8 mouse cellular contexts compared by ENCODE assay signal in the genomic region with DNA sequence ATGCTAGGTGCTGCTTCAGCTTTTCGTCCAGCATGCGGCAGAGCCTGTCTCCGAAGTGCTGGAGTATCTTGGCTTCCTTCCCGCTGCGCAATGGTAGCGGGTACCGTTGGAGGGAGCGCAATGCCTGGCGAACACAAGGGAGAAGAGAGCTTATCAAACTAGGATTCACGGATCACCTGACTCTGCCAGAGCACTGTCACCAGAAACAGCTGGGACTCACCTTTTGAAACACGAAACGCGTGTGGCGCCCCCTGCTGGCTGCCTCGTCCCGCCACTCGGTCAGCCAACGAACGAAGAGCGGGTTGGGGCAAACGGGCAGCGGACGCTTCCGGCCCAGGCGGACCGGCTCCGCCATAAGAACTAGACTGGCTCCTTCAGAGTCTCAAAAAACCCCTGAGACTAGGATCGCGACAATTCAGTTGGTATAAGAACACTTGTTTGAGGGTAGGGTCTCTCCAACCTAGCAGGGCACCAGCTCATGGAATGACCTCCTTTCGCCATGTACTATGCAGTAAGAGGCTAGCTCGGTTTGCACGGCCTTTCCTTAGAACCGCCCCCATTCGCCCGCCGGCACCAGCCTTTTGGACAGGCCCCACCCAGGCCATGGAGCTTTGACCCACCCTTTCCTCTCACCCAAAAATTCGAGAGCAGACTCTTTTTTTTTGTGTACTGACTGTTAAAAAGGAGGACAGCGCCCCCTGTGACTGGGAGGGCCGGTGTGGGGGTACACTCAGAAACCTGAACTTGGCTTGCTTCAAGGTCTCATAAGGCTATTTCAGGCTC. TPM values are rescaled to one million over a fixed set of nuclear protein-coding genes. Genes with fewer than 3 reads are reported as not detected.
A peak's percentile ranks its signal among the peaks of the same experiment; 100 is the strongest.
DNase-seq lines count a peak whose midpoint lies in the region; ATAC-seq lines count a peak whose summit lies in the region.

Gene Mus81 (minus strand): TSS at position 635 of the 783 bp plus-strand sequence.

- peak; percentile 96 for DNase-seq in CD4-positive, CD25-positive, alpha-beta regulatory T cell, adult 2 months (ENCODE audit: low read depth, low spot score)
- DNase-seq in brain, embryonic 18.5 days (ENCODE audit: low read depth, low spot score), result peak; percentile 89
- peak; percentile 91 for DNase-seq in fibroblast of lung, adult 2 months (ENCODE audit: low read depth)
- peak; percentile 97 for DNase-seq in kidney, postnatal 14 days
- DNase-seq in liver, embryonic 13.5 days, result peak; percentile 94
- peak; percentile 96 for DNase-seq in neural tube, embryonic 10.5 days (ENCODE audit: extremely low spot score, low spot score)

- no peaks in the 10 kb centered on the region for H3K9me3 ChIP-seq in heart, embryonic 14.5 days (ENCODE audit: control insufficient read depth, low read length)
- H3K9me3 ChIP-seq in liver, embryonic 13.5 days (replicated peaks), result no peaks in the 10 kb centered on the region
- no peaks in the 10 kb centered on the region for H3K9me3 ChIP-seq in stomach, embryonic 16.5 days (replicated peaks; ENCODE audit: control insufficient read depth, low read length)

- H3K9ac ChIP-seq in heart, embryonic 14.5 days (ENCODE audit: low read length), result peak within 1 kb of the TSS; percentile 84
- H3K9ac ChIP-seq in liver, embryonic 13.5 days, result peak within 1 kb of the TSS; percentile 76
- peak within 1 kb of the TSS; percentile 83 for H3K9ac ChIP-seq in stomach, embryonic 16.5 days (ENCODE audit: low read length)

- peak; percentile 80 for ATAC-seq in heart, embryonic 14.5 days (ENCODE audit: insufficient number of reproducible peaks, insufficient read depth, low FRiP score, low read depth)
- ATAC-seq in liver, embryonic 13.5 days (ENCODE audit: low read depth), result peak; percentile 72
- ATAC-seq in stomach, embryonic 16.5 days (ENCODE audit: insufficient read depth, low FRiP score), result peak; percentile 77

- under 1% methylated on average over 39 of the region's 39 CpGs for WGBS in heart, embryonic 14.5 days
- WGBS in liver, embryonic 13.5 days (ENCODE audit: insufficient replicate concordance), result under 1% methylated on average over 39 of the region's 39 CpGs
- under 1% methylated on average over 39 of the region's 39 CpGs for WGBS in stomach, embryonic 16.5 days

- peak within 1 kb of the TSS; percentile 92 for H3K4me2 ChIP-seq in heart, embryonic 14.5 days (ENCODE audit: low read length)
- peak within 1 kb of the TSS; percentile 86 for H3K4me2 ChIP-seq in liver, embryonic 13.5 days
- H3K4me2 ChIP-seq in stomach, embryonic 16.5 days (ENCODE audit: low read depth, low read length), result peak within 1 kb of the TSS; percentile 93

- peak within 1 kb of the TSS; percentile 99 to 100 for H3K27ac ChIP-seq in heart, embryonic 14.5 days (replicated peaks in 1 of 2; ENCODE audit: control insufficient read depth in 1 of 2, insufficient read depth in 1 of 2, low read depth in 2 of 2, low read length in 2 of 2)
- peak within 1 kb of the TSS; percentile 100 for H3K27ac ChIP-seq in liver, embryonic 13.5 days
- H3K27ac ChIP-seq in stomach, embryonic 16.5 days (ENCODE audit: low read length), result peak within 1 kb of the TSS; percentile 100

- no peaks in the 10 kb centered on the region for H3K27me3 ChIP-seq in heart, embryonic 14.5 days (ENCODE audit: control insufficient read depth, insufficient read depth, low read length)
- H3K27me3 ChIP-seq in liver, embryonic 13.5 days, result no peaks in the 10 kb centered on the region
- no peaks in the 10 kb centered on the region for H3K27me3 ChIP-seq in stomach, embryonic 16.5 days (ENCODE audit: control insufficient read depth, insufficient read depth, low read length)

- peak within 1 kb of the TSS; percentile 58 to 70 for H3K4me3 ChIP-seq in heart, embryonic 14.5 days (ENCODE audit: control insufficient read depth in 1 of 2, insufficient read depth in 1 of 2, low read depth in 1 of 2, low read length in 2 of 2)
- H3K4me3 ChIP-seq in liver, embryonic 13.5 days (replicated peaks), result peak within 1 kb of the TSS; percentile 99
- H3K4me3 ChIP-seq in stomach, embryonic 16.5 days (replicated peaks; ENCODE audit: low read length), result peak within 1 kb of the TSS; percentile 63

- H3K4me1 ChIP-seq in heart, embryonic 14.5 days (ENCODE audit: control insufficient read depth in 2 of 2, insufficient read depth in 2 of 2, low read length in 2 of 2), result peaks cover 11 to 24% of the 10 kb centered on the region in 2 experiments
- peaks cover 58% of the 10 kb centered on the region for H3K4me1 ChIP-seq in liver, embryonic 13.5 days (replicated peaks)
- H3K4me1 ChIP-seq in stomach, embryonic 16.5 days (ENCODE audit: control insufficient read depth, insufficient read depth, low read length), result peaks cover 28% of the 10 kb centered on the region

- peaks cover 51% of the 10 kb centered on the region for H3K36me3 ChIP-seq in heart, embryonic 14.5 days (ENCODE audit: control insufficient read depth, insufficient read depth, low read length)
- H3K36me3 ChIP-seq in liver, embryonic 13.5 days, result peaks cover 48% of the 10 kb centered on the region
- H3K36me3 ChIP-seq in stomach, embryonic 16.5 days (ENCODE audit: control insufficient read depth, insufficient read depth, low read length), result peaks cover 14% of the 10 kb centered on the region; the same call in 1 of the 2 replicates

RNA-seq across cellular contexts. Expression of gene Mus81, which starts in this region (rescaled TPM):
- polyA plus RNA-seq in heart, embryonic 14.5 days (2014; fragmentation: Nextera tagmentation; extraction: Ambion mirVana), result 36.6 and 37.5 TPM in 2 replicates
- polyA plus RNA-seq in liver, embryonic 13.5 days (2015; fragmentation: Nextera tagmentation; extraction: Ambion mirVana), result 16.3 and 16.8 TPM in 2 replicates
- 36.5 and 37.6 TPM in 2 replicates for polyA plus RNA-seq in stomach, embryonic 16.5 days (2015; fragmentation: Nextera tagmentation; extraction: Ambion mirVana)

Comparison
In these comparisons a context has a peak if more than half of its experiments do, and no peak if none do; other contexts are left out.
1. Peak in every context shown above with its lines: DNase-seq, ATAC-seq, H3K4me3 ChIP-seq and H3K27ac ChIP-seq.